Mouse (Mus musculus): ENCODE measurements around the gene Washc3. TPM values are rescaled to one million over a fixed set of nuclear protein-coding genes. Genes with fewer than 3 reads are reported as not detected.

Washc3 gene
- total and polyA plus RNA-seq, 2 experiments from 2014 or later: 33.0 to 52.5 TPM

- H3K4me1 ChIP-seq (ENCODE audit: control insufficient read depth, insufficient read depth): no peaks in the 10 kb centered on the region
- no peaks in the 10 kb centered on the region for H3K9me3 ChIP-seq (replicated peaks; ENCODE audit: control insufficient read depth, low read length)
- DNase-seq (ENCODE audit: low spot score): no peak
- H3K9ac ChIP-seq (replicated peaks; ENCODE audit: low read depth, low read length): no peak overlapping the region
- TF ChIP-seq EP300 (IDR thresholded peaks at IDR 0.05; ENCODE audit: low read depth): no peak
- no peak for TF ChIP-seq CTCF (IDR thresholded peaks at IDR 0.05; ENCODE audit: low read depth)
- H3K4me3 ChIP-seq (ENCODE audit: low read depth, low read length): no peak overlapping the region
- ATAC-seq (ENCODE audit: insufficient read depth, low read depth): no peak
- 75% methylated on average over 3 of the region's 3 CpGs for WGBS
- no peaks in the 10 kb centered on the region for H3K36me3 ChIP-seq (replicated peaks; ENCODE audit: control insufficient read depth, insufficient read depth, low read length)
- no peaks in the 10 kb centered on the region for H3K27me3 ChIP-seq (ENCODE audit: control insufficient read depth, insufficient read depth, low read length)
- H3K4me2 ChIP-seq (ENCODE audit: low read depth, low read length): no peak overlapping the region
- H3K27ac ChIP-seq (ENCODE audit: low read depth): no peak overlapping the region
Measured at GRCm38 (mm10) chr10:88281699-88282098, 80.8 kb downstream of the Washc3 start.

DNA sequence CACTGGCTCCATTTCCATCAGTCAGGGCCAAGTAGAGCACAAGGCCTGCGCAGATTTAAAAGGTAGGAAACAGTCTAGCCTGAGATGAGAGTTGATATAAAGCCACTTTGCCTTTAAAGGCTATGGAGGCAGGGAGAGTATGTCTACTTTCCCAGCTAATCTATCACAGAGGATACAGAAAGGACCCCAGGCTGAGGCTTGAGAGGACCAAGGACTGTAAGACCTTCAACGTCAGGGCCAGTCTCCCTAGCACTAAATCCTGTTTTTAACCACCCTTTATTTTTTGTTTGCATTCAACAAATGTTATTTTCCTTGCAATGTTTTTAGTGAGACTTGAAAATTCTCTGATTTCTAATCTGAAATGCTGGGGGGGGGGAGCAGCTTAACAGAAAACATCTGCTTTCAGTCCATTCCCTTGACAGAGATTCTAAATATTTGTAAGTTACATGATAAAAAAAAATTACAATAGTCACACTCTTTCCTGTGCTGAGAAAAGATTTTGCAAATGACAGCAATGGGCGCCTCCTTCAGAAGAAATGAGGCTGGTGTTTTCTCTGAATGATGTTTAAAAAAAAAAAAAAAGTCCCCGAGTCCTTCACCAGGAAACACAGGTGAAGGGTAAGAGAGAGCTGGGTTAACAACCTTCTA, 83.6 kb downstream of the Washc3 start:
- Histone ChIP-seq H3K27me3 (ENCODE audit: control insufficient read depth, insufficient read depth, low read length) (no peaks in the 10 kb centered on the region), H3K36me3 (replicated peaks; ENCODE audit: control insufficient read depth, insufficient read depth, low read length) (no peaks in the 10 kb centered on the region), H3K9me3 (replicated peaks; ENCODE audit: control insufficient read depth, low read length) (no peaks in the 10 kb centered on the region), H3K4me2 (ENCODE audit: low read depth, low read length) (no peak overlapping the region), H3K4me3 (ENCODE audit: low read depth, low read length) (no peak overlapping the region), H3K4me1 (ENCODE audit: control insufficient read depth, insufficient read depth) (no peaks in the 10 kb centered on the region), H3K9ac (replicated peaks; ENCODE audit: low read depth, low read length) (no peak overlapping the region), H3K27ac (ENCODE audit: low read depth) (no peak overlapping the region)
- ATAC-seq (ENCODE audit: insufficient read depth, low read depth) (no peak), DNase-seq (ENCODE audit: low spot score) (no peak)
- TF ChIP-seq EP300 (IDR thresholded peaks at IDR 0.05; ENCODE audit: low read depth) (no peak), CTCF (IDR thresholded peaks at IDR 0.05; ENCODE audit: low read depth) (no peak)
- 77% methylated on average over 4 of the region's 4 CpGs for WGBS

DNA sequence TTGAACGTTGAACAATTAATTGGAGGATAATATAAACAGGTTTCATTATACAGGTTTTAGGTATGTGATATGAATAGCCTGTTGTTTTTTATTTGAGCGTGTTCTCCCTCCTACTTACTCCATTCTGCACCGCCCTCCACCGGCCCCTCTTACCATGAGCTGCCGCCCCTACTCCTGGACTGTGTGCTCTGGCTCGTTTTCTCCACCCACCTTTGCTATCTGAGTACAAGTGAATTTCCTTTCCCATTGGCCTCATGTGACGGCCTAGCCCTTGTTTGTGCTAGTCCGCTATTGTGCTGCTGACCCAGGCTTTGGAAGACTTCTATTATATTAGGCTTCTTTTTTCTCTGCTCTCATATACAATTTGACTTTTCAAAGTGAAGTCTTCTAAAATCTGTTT, 86.4 kb downstream of the Washc3 start:
- no peaks in the 10 kb centered on the region for H3K4me1 ChIP-seq (ENCODE audit: control insufficient read depth, insufficient read depth)
- no peak overlapping the region for H3K4me3 ChIP-seq (ENCODE audit: low read depth, low read length)
- 65% methylated on average over 8 of the region's 8 CpGs for WGBS
- no peaks in the 10 kb centered on the region for H3K36me3 ChIP-seq (replicated peaks; ENCODE audit: control insufficient read depth, insufficient read depth, low read length)
- H3K4me2 ChIP-seq (ENCODE audit: low read depth, low read length): no peak overlapping the region
- H3K9me3 ChIP-seq (replicated peaks; ENCODE audit: control insufficient read depth, low read length): no peaks in the 10 kb centered on the region
- H3K9ac ChIP-seq (replicated peaks; ENCODE audit: low read depth, low read length): no peak overlapping the region
- no peak for ATAC-seq (ENCODE audit: insufficient read depth, low read depth)
- no peaks in the 10 kb centered on the region for H3K27me3 ChIP-seq (ENCODE audit: control insufficient read depth, insufficient read depth, low read length)
- no peak for TF ChIP-seq EP300 (IDR thresholded peaks at IDR 0.05; ENCODE audit: low read depth)
- H3K27ac ChIP-seq (ENCODE audit: low read depth): no peak overlapping the region
- no peak for DNase-seq (ENCODE audit: low spot score)

GRCm38 (mm10) chr10:88288061-88288460, 87.2 kb downstream of the Washc3 start:
- Histone ChIP-seq H3K9ac (replicated peaks; ENCODE audit: low read depth, low read length) (no peak overlapping the region), H3K36me3 (replicated peaks; ENCODE audit: control insufficient read depth, insufficient read depth, low read length) (no peaks in the 10 kb centered on the region), H3K4me2 (ENCODE audit: low read depth, low read length) (no peak overlapping the region), H3K4me3 (ENCODE audit: low read depth, low read length) (no peak overlapping the region), H3K27ac (ENCODE audit: low read depth) (no peak overlapping the region), H3K27me3 (ENCODE audit: control insufficient read depth, insufficient read depth, low read length) (no peaks in the 10 kb centered on the region), H3K4me1 (ENCODE audit: control insufficient read depth, insufficient read depth) (no peaks in the 10 kb centered on the region), H3K9me3 (replicated peaks; ENCODE audit: control insufficient read depth, low read length) (no peaks in the 10 kb centered on the region)
- TF ChIP-seq EP300 (IDR thresholded peaks at IDR 0.05; ENCODE audit: low read depth) (no peak), CTCF (IDR thresholded peaks at IDR 0.05; ENCODE audit: low read depth) (no peak)
- 81% methylated on average over 10 of the region's 10 CpGs for WGBS
- DNase-seq (ENCODE audit: low spot score) (no peak), ATAC-seq (ENCODE audit: insufficient read depth, low read depth) (no peak)

GRCm38 (mm10) chr10:88295091-88295490, 94.2 kb downstream of the Washc3 start:
- Histone ChIP-seq H3K4me1 (ENCODE audit: control insufficient read depth, insufficient read depth) (no peaks in the 10 kb centered on the region), H3K9ac (replicated peaks; ENCODE audit: low read depth, low read length) (no peak overlapping the region), H3K36me3 (replicated peaks; ENCODE audit: control insufficient read depth, insufficient read depth, low read length) (no peaks in the 10 kb centered on the region), H3K27me3 (ENCODE audit: control insufficient read depth, insufficient read depth, low read length) (no peaks in the 10 kb centered on the region), H3K4me3 (ENCODE audit: low read depth, low read length) (no peak overlapping the region), H3K27ac (ENCODE audit: low read depth) (no peak overlapping the region), H3K4me2 (ENCODE audit: low read depth, low read length) (no peak overlapping the region), H3K9me3 (replicated peaks; ENCODE audit: control insufficient read depth, low read length) (peaks cover 6% of the 10 kb centered on the region; the same call in 1 of the 2 replicates)
- DNase-seq (ENCODE audit: low spot score) (no peak), ATAC-seq (ENCODE audit: insufficient read depth, low read depth) (no peak)
- TF ChIP-seq CTCF (IDR thresholded peaks at IDR 0.05; ENCODE audit: low read depth): no peak
- no peak for TF ChIP-seq EP300 (IDR thresholded peaks at IDR 0.05; ENCODE audit: low read depth)
- WGBS: 69% methylated on average over 6 of the region's 6 CpGs

Other genes starting within 250 kb of the Washc3 start
- not detected in 2 replicates for gene Pmch, start 110.0 kb upstream of the Washc3 start, total RNA-seq (2014; rRNA removed; ENCODE audit: low replicate concordance)
- gene Pmch, start 110.0 kb upstream of the Washc3 start, polyA plus RNA-seq (2015; fragmentation: Nextera tagmentation; extraction: Ambion mirVana): 0.18 TPM in 1 of 2 replicates, not detected in the other
- gene Parpbp, start 54.2 kb upstream of the Washc3 start, total RNA-seq (2014; rRNA removed; ENCODE audit: low replicate concordance): 6.9 and 17.5 TPM in 2 replicates
- 3.2 and 3.3 TPM in 2 replicates for gene Parpbp, start 54.2 kb upstream of the Washc3 start, polyA plus RNA-seq (2015; fragmentation: Nextera tagmentation; extraction: Ambion mirVana)
- gene Nup37, start 54.1 kb upstream of the Washc3 start, total RNA-seq (2014; rRNA removed; ENCODE audit: low replicate concordance): 7.5 and 24.1 TPM in 2 replicates
- 21.9 and 22.1 TPM in 2 replicates for gene Nup37, start 54.1 kb upstream of the Washc3 start, polyA plus RNA-seq (2015; fragmentation: Nextera tagmentation; extraction: Ambion mirVana)
- gene Dram1, start 178.0 kb downstream of the Washc3 start, total RNA-seq (2014; rRNA removed; ENCODE audit: low replicate concordance): 1.5 and 2.2 TPM in 2 replicates
- gene Dram1, start 178.0 kb downstream of the Washc3 start, polyA plus RNA-seq (2015; fragmentation: Nextera tagmentation; extraction: Ambion mirVana): 1.2 and 1.8 TPM in 2 replicates
- 15.8 and 18.8 TPM in 2 replicates for gene Gnptab, start 178.0 kb downstream of the Washc3 start, total RNA-seq (2014; rRNA removed; ENCODE audit: low replicate concordance)
- 8.4 and 9.7 TPM in 2 replicates for gene Gnptab, start 178.0 kb downstream of the Washc3 start, polyA plus RNA-seq (2015; fragmentation: Nextera tagmentation; extraction: Ambion mirVana)

Data from heart, postnatal 0 days (tissue).